Mouse (Mus musculus) small intestine, adult 2 months (tissue): Measurements from ENCODE around the gene Hoxd9.

Experiments
- CTCF ChIP-seq: fragments of 200-500 bp; IDR thresholded peaks from 2 replicates; pipeline ENCODE4 v1.5.1; 2012; ENCODE audit warnings: low read depth, mild to moderate bottlenecking, control low read depth, inconsistent platforms, low read length, moderate library complexity, mixed read lengths; ENCODE audit not compliant: insufficient replicate concordance, insufficient read length; ENCODE audit errors: extremely low read depth
- POLR2A ChIP-seq: fragments of 200-500 bp; IDR thresholded peaks from 2 replicates; pipeline ENCODE4 v1.6.1; 2012; ENCODE audit warnings: low read depth, mild to moderate bottlenecking, control low read depth, inconsistent platforms, low read length, moderate library complexity

DNA sequence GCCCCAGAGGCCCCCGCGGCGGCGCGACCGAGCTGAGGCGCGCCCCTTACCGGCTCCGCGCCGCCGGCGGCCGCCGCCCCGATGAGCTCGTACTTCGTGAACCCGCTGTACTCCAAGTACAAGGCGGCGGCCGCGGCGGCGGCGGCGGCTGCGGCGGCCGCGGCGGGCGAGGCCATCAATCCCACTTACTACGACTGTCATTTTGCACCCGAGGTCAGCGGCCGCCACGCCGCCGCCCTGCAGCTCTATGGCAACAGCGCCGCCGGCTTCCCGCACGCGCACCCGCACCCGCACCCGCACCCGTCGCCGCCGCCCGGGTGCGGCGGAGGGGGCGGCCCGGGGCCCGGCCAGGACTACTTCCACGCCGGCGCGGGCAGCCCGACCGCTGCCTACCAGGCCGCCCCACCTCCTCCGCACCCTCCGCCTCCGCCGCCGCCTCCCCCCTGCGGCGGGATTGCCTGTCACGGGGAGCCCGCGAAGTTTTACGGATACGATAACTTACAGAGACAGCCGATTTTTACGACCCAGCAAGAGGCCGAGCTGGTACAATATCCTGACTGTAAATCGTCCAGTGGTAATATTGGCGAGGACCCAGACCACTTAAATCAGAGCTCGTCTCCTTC lies 8.1 kb downstream of the Hoxd9 start:
- TF ChIP-seq POLR2A (no peak), CTCF (no peak)
